Mouse (Mus musculus): ENCODE measurements at regions not wholly inside any gene's neighbourhood (a gene's known extent, or its start where the extent isn't known, plus 50 kb on each side); places are given as distances from the start of the nearest gene placed in this dataset.
A peak's percentile ranks its signal among the peaks of the same experiment; 100 is the strongest.

- no peak for DNase-seq (ENCODE audit: low read depth, low spot score)
Measured at GRCm38 (mm10) chr2:30525295-30525694, 51.3 kb upstream of the Ier5l start.

- DNase-seq (ENCODE audit: low read depth, low spot score): no peak
Measured at GRCm38 (mm10) chr2:30525831-30526230, 51.8 kb upstream of the Ier5l start.

- no peak for DNase-seq (ENCODE audit: low read depth, low spot score)
Measured at GRCm38 (mm10) chr2:30527495-30527894, 53.5 kb upstream of the Ier5l start.

GRCm38 (mm10) chr2:30532948-30533347 lies 58.9 kb upstream of the Ier5l start:
- no peak for DNase-seq (ENCODE audit: low read depth, low spot score)

- no peak for DNase-seq (ENCODE audit: low read depth, low spot score)
Measured at GRCm38 (mm10) chr2:30533367-30533766, 59.3 kb upstream of the Ier5l start.

- DNase-seq (ENCODE audit: low read depth, low spot score): no peak
Measured at GRCm38 (mm10) chr2:30534485-30534884, 60.4 kb upstream of the Cstad start.

- no peak for DNase-seq (ENCODE audit: low read depth, low spot score)
Measured at GRCm38 (mm10) chr2:30539305-30539704, 55.5 kb upstream of the Cstad start.

GRCm38 (mm10) chr2:30541541-30541940 lies 53.3 kb upstream of the Cstad start:
- no peak for DNase-seq (ENCODE audit: low read depth, low spot score)

GRCm38 (mm10) chr2:30544782-30545435 lies 49.9 kb upstream of the Cstad start:
- peak; percentile 93 for DNase-seq (ENCODE audit: low read depth, low spot score)
